Mouse (Mus musculus): Measurements from ENCODE around the gene Isl1.

Gene Isl1

DNA sequence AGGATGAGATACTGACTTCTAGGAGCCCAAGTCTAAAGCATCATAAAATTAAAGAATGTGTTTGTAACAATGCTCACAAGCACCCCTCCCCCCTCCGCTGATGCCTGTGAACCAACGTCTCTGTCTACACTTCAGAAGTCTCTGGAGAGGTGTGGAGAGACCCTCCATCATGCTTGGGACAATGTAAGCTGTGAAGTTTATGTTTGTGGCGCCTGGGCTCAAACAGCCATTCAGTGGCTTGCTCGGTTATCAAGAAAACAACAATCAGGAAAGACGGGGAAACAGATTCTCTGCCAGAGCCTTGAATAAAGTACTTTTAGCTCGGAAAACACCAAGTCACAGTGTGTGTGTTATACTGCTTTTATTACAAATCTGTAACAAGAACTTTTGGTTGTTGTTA, 14.8 kb downstream of the Isl1 start:
- no peak for DNase-seq (ENCODE audit: low spot score in 2 of 2)

DNA sequence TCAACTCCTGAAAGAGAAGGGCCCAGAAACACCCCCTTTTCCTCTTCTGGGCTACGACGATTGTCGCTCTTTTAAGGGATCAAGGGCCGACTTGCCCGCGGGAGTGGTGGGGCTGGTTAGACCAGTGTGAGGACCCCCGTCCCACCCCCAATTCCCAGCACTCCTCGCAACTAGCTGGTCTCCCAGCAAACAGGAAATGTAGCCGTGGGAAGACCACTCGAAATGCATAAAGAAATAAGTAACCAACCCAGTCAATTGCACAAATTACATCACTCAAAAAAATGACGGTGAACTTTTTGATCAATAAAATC, 15.4 kb downstream of the Isl1 start:
- no peak for DNase-seq (ENCODE audit: low spot score in 2 of 2)

DNA sequence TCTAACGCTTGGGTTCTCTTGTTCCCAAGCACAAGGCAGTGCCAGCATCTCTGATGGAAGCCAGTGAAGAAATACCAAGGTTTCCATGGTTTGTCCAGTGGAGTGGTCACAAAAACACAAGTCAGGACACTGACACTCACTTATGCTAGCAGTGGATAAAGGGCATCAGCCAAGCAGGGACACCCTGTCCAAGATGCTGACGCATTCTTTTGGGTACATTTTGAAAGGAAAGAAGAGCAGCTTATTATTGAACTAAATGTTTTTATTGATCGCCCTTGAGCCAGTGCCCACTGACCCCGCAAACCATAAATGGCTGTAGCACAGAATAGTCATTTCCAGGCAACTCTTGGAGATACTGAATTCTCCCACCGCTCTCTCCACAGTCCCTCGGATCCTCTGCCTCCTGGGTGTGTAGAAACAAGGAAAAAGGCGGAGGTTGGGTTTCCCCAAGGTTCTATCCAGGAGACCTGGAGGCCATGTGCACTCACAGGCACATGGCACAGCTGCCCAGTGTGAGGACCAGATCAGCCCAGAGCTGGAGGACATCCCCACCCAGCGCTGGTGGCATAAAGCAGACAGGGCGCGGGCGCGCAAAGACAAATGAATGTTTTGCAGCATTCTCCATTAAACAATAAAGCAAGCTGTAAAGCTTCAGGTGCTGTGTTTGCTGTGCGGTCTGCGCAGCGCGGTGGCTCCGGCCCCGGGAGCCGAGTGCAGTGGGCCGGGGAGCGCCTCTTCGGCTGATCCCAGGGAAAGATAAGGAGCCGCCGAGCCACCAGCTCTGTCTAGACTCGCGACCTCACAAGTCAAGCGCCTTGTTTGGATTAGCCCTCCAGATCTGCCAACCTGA, 16.0 kb downstream of the Isl1 start:
- no peak for DNase-seq (ENCODE audit: low spot score in 2 of 2)

DNA sequence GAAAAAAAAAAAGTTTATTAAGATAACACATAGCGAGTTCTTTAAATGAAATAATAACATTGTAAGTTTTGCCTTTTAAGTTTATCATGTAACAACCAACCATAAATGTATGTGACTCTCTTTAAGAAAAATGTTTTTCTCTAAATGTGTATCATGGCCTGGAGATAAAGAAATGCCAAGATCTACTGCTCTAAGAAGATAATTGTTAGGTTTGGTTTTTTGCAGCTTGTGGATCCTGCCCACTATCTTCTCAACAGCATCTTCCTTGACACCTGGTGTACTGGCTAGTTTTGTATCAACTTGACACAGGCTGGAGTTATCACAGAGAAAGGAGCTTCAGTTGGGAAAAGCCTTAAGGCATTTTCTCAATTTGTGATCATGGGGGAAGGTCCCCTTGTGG, 19.8 kb downstream of the Isl1 start:
- no peak for DNase-seq (ENCODE audit: low spot score in 2 of 2)

DNA sequence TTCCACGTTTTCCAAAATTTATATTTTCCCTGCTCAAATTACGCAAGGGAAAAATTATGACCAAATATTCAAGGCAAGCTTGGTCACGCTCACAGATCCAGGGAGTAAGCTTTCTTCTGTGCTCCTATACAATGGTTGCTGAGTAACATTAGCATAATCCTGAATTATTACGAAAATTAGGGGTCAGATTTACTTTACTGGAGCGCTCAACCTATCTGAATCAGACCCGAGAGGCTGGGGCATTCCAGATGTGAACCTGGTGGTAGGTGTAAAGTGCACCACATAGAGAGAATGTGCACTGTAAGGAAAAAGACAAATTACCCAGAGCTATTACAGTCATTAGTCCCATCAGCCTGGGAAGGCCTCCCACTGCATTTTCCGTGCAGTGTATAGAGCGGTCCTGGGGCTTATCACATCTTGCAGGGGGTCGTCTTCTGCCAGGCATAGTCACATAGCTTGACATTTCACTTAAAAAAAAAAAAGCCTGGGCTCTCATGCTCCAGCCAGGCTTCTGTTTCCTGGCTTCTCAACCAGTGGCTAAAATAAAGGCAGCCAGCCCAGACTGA, 30.2 kb downstream of the Isl1 start:
- DNase-seq (ENCODE audit: low spot score in 2 of 2) = no peak

All from urinary bladder, postnatal 36 days (tissue).